Mouse (Mus musculus) heart, embryonic 12.5 days (tissue): ENCODE measurements around the gene Znrf2. TPM values are rescaled to one million over a fixed set of nuclear protein-coding genes. Genes with fewer than 3 reads are reported as not detected.
"Not testable (repeated sequence)": the region's sequence is repeated elsewhere in the genome, so short reads cannot be mapped to it uniquely, and the experiment has no call there.

ENCODE experiments used
- ATAC-seq: fragments of 200-750 bp; cut with Nextera tagmentation; 2 replicates; pipeline ENCODE4 v1.8.0; 2017; ENCODE audit warnings: moderate TSS enrichment, moderate library complexity; ENCODE audit not compliant: insufficient number of reproducible peaks, low FRiP score
- H3K27ac ChIP-seq: fragments of 300-500 bp; sonication (generic); 2 replicates; pipeline ENCODE4 v1.5.1; 2016; ENCODE audit warnings: mild to moderate bottlenecking, moderate library complexity; ENCODE audit not compliant: poor library complexity, severe bottlenecking
- H3K27me3 ChIP-seq: fragments of 300-500 bp; sonication (generic); replicated peaks from 2 replicates; pipeline ENCODE4 v1.6.1; 2016; ENCODE audit warnings: mild to moderate bottlenecking, moderate library complexity
- H3K36me3 ChIP-seq: fragments of 300-500 bp; sonication (generic); 2 replicates; pipeline ENCODE4 v1.6.1; 2016; ENCODE audit warnings: mild to moderate bottlenecking, moderate library complexity
- H3K4me1 ChIP-seq: fragments of 300-500 bp; sonication (generic); replicated peaks from 2 replicates; pipeline ENCODE4 v1.6.1; 2016; ENCODE audit warnings: mild to moderate bottlenecking
- H3K4me2 ChIP-seq: fragments of 300-500 bp; sonication (generic); 2 replicates; pipeline ENCODE4 v1.6.1; 2016; ENCODE audit warnings: mild to moderate bottlenecking, moderate library complexity
- H3K4me3 ChIP-seq: fragments of 300-500 bp; sonication (generic); 2 replicates; pipeline ENCODE4 v1.5.1; 2016; ENCODE audit warnings: mild to moderate bottlenecking
- H3K9ac ChIP-seq: fragments of 300-500 bp; sonication (generic); 2 replicates; pipeline ENCODE4 v1.6.1; 2016; ENCODE audit warnings: mild to moderate bottlenecking, moderate library complexity
- H3K9me3 ChIP-seq: fragments of 300-500 bp; sonication (generic); replicated peaks from 2 replicates; pipeline ENCODE4 v1.6.1; 2016; ENCODE audit warnings: mild to moderate bottlenecking, moderate library complexity
- WGBS: fragments of 180-500 bp; shearing (Covaris S2); methylation state at CpG from one replicate; pipeline ENCODE4 v1.1.7; 2016; 5-methylcytosine and 5-hydroxymethylcytosine counted together
- polyA plus RNA-seq: library from polyadenylated mRNA; unstranded; fragments of >200 nt; fragmentation: Nextera tagmentation; extraction: Ambion mirVana; gene quantifications from 2 replicates; pipeline ENCODE4 v1.2.1, GENCODE M21; 2016

Znrf2 gene
- polyA plus RNA-seq, 1 experiment from 2014 or later = 3.1 TPM

- H3K4me1 ChIP-seq = peaks cover 42% of the 10 kb centered on the region
- H3K4me2 ChIP-seq = 0 out of 2 replicates have a peak overlapping the region, but pooled peaks have one; percentile 13
- H3K27ac ChIP-seq = 0 out of 2 replicates have a peak overlapping the region, but pooled peaks have one; percentile 39
- H3K27me3 ChIP-seq = no peaks in the 10 kb centered on the region
- no peak for ATAC-seq
- no peaks in the 10 kb centered on the region for H3K9me3 ChIP-seq
- WGBS = 9% methylated on average over 3 of the region's 3 CpGs
- no peak overlapping the region for H3K9ac ChIP-seq
- no peak overlapping the region for H3K4me3 ChIP-seq
- no peaks in the 10 kb centered on the region for H3K36me3 ChIP-seq
These were observed 36.0 kb downstream of the Znrf2 start for GRCm38 (mm10) chr6:54852669-54853068.

GRCm38 (mm10) chr6:54854859-54855258, 38.1 kb downstream of the Znrf2 start:
- WGBS = 50% methylated on average over 4 of the region's 4 CpGs
- no peak for ATAC-seq
- no peak overlapping the region for H3K4me2 ChIP-seq
- no peak overlapping the region for H3K4me3 ChIP-seq
- no peak overlapping the region for H3K27ac ChIP-seq
- no peaks in the 10 kb centered on the region for H3K9me3 ChIP-seq
- H3K36me3 ChIP-seq = no peaks in the 10 kb centered on the region
- no peak overlapping the region for H3K9ac ChIP-seq
- H3K27me3 ChIP-seq = no peaks in the 10 kb centered on the region
- peaks cover 33% of the 10 kb centered on the region for H3K4me1 ChIP-seq

- Histone ChIP-seq H3K9ac (no peak overlapping the region), H3K4me1 (peaks cover 27% of the 10 kb centered on the region), H3K27me3 (no peaks in the 10 kb centered on the region), H3K27ac (no peak overlapping the region), H3K4me2 (no peak overlapping the region), H3K36me3 (no peaks in the 10 kb centered on the region), H3K9me3 (no peaks in the 10 kb centered on the region), H3K4me3 (no peak overlapping the region)
- 63% methylated on average over 4 of the region's 4 CpGs for WGBS
- no peak for ATAC-seq
These were observed 39.3 kb downstream of the Znrf2 start for GRCm38 (mm10) chr6:54855801-54856583.

GRCm38 (mm10) chr6:54859159-54859558, 42.4 kb downstream of the Znrf2 start:
- H3K4me2 ChIP-seq, H3K4me1 ChIP-seq, H3K9me3 ChIP-seq, H3K27ac ChIP-seq, H3K36me3 ChIP-seq, H3K4me3 ChIP-seq, H3K9ac ChIP-seq, H3K27me3 ChIP-seq, ATAC-seq: not testable (repeated sequence)
- WGBS = 93% methylated on average over 5 of the region's 5 CpGs

- ATAC-seq = no peak
- Histone ChIP-seq H3K27ac (no peak overlapping the region), H3K36me3 (no peaks in the 10 kb centered on the region), H3K4me3 (no peak overlapping the region), H3K4me1 (no peaks in the 10 kb centered on the region), H3K27me3 (no peaks in the 10 kb centered on the region), H3K4me2 (no peak overlapping the region), H3K9me3 (no peaks in the 10 kb centered on the region), H3K9ac (no peak overlapping the region)
These were observed 43.5 kb downstream of the Znrf2 start for GRCm38 (mm10) chr6:54860180-54860579.

- Histone ChIP-seq H3K27me3 (no peaks in the 10 kb centered on the region), H3K9ac (no peak overlapping the region), H3K4me3 (no peak overlapping the region), H3K4me1 (peaks cover 9% of the 10 kb centered on the region), H3K4me2 (no peak overlapping the region), H3K27ac (peak overlapping the region; percentile 47), H3K36me3 (no peaks in the 10 kb centered on the region), H3K9me3 (no peaks in the 10 kb centered on the region)
- ATAC-seq = no peak
- 56% methylated on average over 5 of the region's 5 CpGs for WGBS
These were observed 50.2 kb downstream of the Znrf2 start for GRCm38 (mm10) chr6:54866731-54867410.

- peaks cover 9% of the 10 kb centered on the region for H3K4me1 ChIP-seq
- H3K4me3 ChIP-seq = no peak overlapping the region
- no peaks in the 10 kb centered on the region for H3K36me3 ChIP-seq
- no peaks in the 10 kb centered on the region for H3K27me3 ChIP-seq
- H3K9ac ChIP-seq = no peak overlapping the region
- 41% methylated on average over 4 of the region's 4 CpGs for WGBS
- peak overlapping the region; percentile 47; the same call in 1 of the 2 replicates for H3K27ac ChIP-seq
- ATAC-seq = no peak
- H3K9me3 ChIP-seq = no peaks in the 10 kb centered on the region
- H3K4me2 ChIP-seq = no peak overlapping the region
These were observed 50.7 kb downstream of the Znrf2 start for GRCm38 (mm10) chr6:54867411-54867745.

- no peaks in the 10 kb centered on the region for H3K36me3 ChIP-seq
- H3K27ac ChIP-seq = no peak overlapping the region
- H3K4me1 ChIP-seq = peaks cover 15% of the 10 kb centered on the region
- H3K9ac ChIP-seq = no peak overlapping the region
- no peaks in the 10 kb centered on the region for H3K27me3 ChIP-seq
- H3K4me3 ChIP-seq = no peak overlapping the region
- H3K4me2 ChIP-seq = no peak overlapping the region
- WGBS = 85% methylated on average over 5 of the region's 5 CpGs
- H3K9me3 ChIP-seq = no peaks in the 10 kb centered on the region
- no peak for ATAC-seq
These were observed 56.3 kb downstream of the Znrf2 start for GRCm38 (mm10) chr6:54873029-54873428.

- ATAC-seq = peak; percentile 84
- Histone ChIP-seq H3K27me3 (no peaks in the 10 kb centered on the region), H3K4me3 (no peak overlapping the region), H3K36me3 (0 out of 2 replicates have a peak, but pooled peaks cover 4% of the 10 kb centered on the region), H3K27ac (no peak overlapping the region), H3K9me3 (no peaks in the 10 kb centered on the region), H3K9ac (no peak overlapping the region), H3K4me2 (peak overlapping the region; percentile 46), H3K4me1 (peaks cover 30% of the 10 kb centered on the region)
- 5% methylated on average over 5 of the region's 5 CpGs for WGBS
These were observed 60.1 kb downstream of the Znrf2 start for GRCm38 (mm10) chr6:54876782-54877181.

- ATAC-seq = no peak
- H3K27me3 ChIP-seq = no peaks in the 10 kb centered on the region
- H3K9me3 ChIP-seq = no peaks in the 10 kb centered on the region
- no peak overlapping the region for H3K27ac ChIP-seq
- whole genome bisulfite sequencing = 74% methylated on average over 3 of the region's 3 CpGs
- H3K4me3 ChIP-seq = no peak overlapping the region
- no peak overlapping the region for H3K4me2 ChIP-seq
- H3K4me1 ChIP-seq = peaks cover 30% of the 10 kb centered on the region
- H3K9ac ChIP-seq = no peak overlapping the region
- 0 out of 2 replicates have a peak, but pooled peaks cover 4% of the 10 kb centered on the region for H3K36me3 ChIP-seq
These were observed 60.9 kb downstream of the Znrf2 start for GRCm38 (mm10) chr6:54877651-54878050.

- Histone ChIP-seq H3K4me1 (peaks cover 26% of the 10 kb centered on the region), H3K4me2 (no peak overlapping the region), H3K9ac (no peak overlapping the region), H3K9me3 (no peaks in the 10 kb centered on the region), H3K27me3 (no peaks in the 10 kb centered on the region), H3K36me3 (0 out of 2 replicates have a peak, but pooled peaks cover 4% of the 10 kb centered on the region), H3K27ac (no peak overlapping the region), H3K4me3 (no peak overlapping the region)
- ATAC-seq = no peak
These were observed 61.8 kb downstream of the Znrf2 start for GRCm38 (mm10) chr6:54878546-54878945.
